Mouse (Mus musculus) midbrain, embryonic 13.5 days (tissue): ENCODE measurements around the gene Arntl2. TPM values are rescaled to one million over a fixed set of nuclear protein-coding genes. Genes with fewer than 3 reads are reported as not detected.

Experiments used
- ATAC-seq: fragments of 200-750 bp; cut with Nextera tagmentation; 2 replicates; pipeline ENCODE4 v1.8.0; 2017; ENCODE audit warnings: mild to moderate bottlenecking, moderate TSS enrichment, moderate library complexity
- H3K27ac ChIP-seq: fragments of 300-500 bp; sonication (generic); 2 replicates; pipeline ENCODE4 v1.5.1; 2015; ENCODE audit warnings: inconsistent platforms, mild to moderate bottlenecking, moderate library complexity
- H3K27me3 ChIP-seq: fragments of 300-500 bp; sonication (generic); 2 replicates; pipeline ENCODE4 v1.6.1; 2015; ENCODE audit warnings: mild to moderate bottlenecking, inconsistent platforms
- H3K36me3 ChIP-seq: fragments of 300-500 bp; sonication (generic); 2 replicates; pipeline ENCODE4 v1.6.1; 2015; ENCODE audit warnings: mild to moderate bottlenecking, inconsistent platforms
- H3K4me1 ChIP-seq: fragments of 300-500 bp; sonication (generic); replicated peaks from 2 replicates; pipeline ENCODE4 v1.6.1; 2015; ENCODE audit warnings: inconsistent platforms
- H3K4me2 ChIP-seq: fragments of 300-500 bp; sonication (generic); replicated peaks from 2 replicates; pipeline ENCODE4 v1.6.1; 2015; ENCODE audit warnings: moderate library complexity, mild to moderate bottlenecking, inconsistent platforms
- H3K4me3 ChIP-seq: fragments of 300-500 bp; sonication (generic); replicated peaks from 2 replicates; pipeline ENCODE4 v1.5.1; 2015; ENCODE audit warnings: mild to moderate bottlenecking, inconsistent platforms
- H3K9ac ChIP-seq: fragments of 300-500 bp; sonication (generic); replicated peaks from 2 replicates; pipeline ENCODE4 v1.6.1; 2015; ENCODE audit warnings: mild to moderate bottlenecking, inconsistent platforms
- H3K9me3 ChIP-seq: fragments of 300-500 bp; sonication (generic); 2 replicates; pipeline ENCODE4 v1.6.1; 2016; ENCODE audit warnings: mild to moderate bottlenecking, inconsistent platforms
- WGBS: fragments of 180-500 bp; shearing (Covaris S2); methylation state at CpG from one replicate; pipeline ENCODE4 v1.1.7; 2015; 5-methylcytosine and 5-hydroxymethylcytosine counted together
- polyA plus RNA-seq: library from polyadenylated mRNA; unstranded; fragments of >200 nt; fragmentation: Nextera tagmentation; extraction: Ambion mirVana; gene quantifications from 2 replicates; pipeline ENCODE4 v1.2.1, GENCODE M21; 2015

Arntl2 gene
- polyA plus RNA-seq = 1.8 and 2.6 TPM in 2 replicates

GRCm38 (mm10) chr6:146795924-146796545, at the start of gene Arntl2:
Gene Arntl2, plus strand, starts transcription at chr6:146796055.
- peaks cover 32% of the 10 kb centered on the region for H3K27me3 ChIP-seq
- peak; percentile 96 for ATAC-seq
- H3K4me2 ChIP-seq = peak within 1 kb of the TSS; percentile 86
- no peaks in the 10 kb centered on the region for H3K9me3 ChIP-seq
- peaks cover 13% of the 10 kb centered on the region for H3K4me1 ChIP-seq
- H3K36me3 ChIP-seq = no peaks in the 10 kb centered on the region
- peak within 1 kb of the TSS; percentile 71 for H3K9ac ChIP-seq
- H3K4me3 ChIP-seq = peak within 1 kb of the TSS; percentile 52
- no peak within 1 kb of the TSS for H3K27ac ChIP-seq
- 2% methylated on average over 36 of the region's 36 CpGs for WGBS

- H3K4me1 ChIP-seq = no peaks in the 10 kb centered on the region
Measured at GRCm38 (mm10) chr6:146746577-146746976, 49.3 kb upstream of the Arntl2 start.

GRCm38 (mm10) chr6:146747057-146747456, 48.8 kb upstream of the Arntl2 start:
- Histone ChIP-seq H3K27me3 (no peaks in the 10 kb centered on the region), H3K4me2 (no peak overlapping the region), H3K36me3 (no peaks in the 10 kb centered on the region), H3K27ac (no peak overlapping the region), H3K4me3 (no peak overlapping the region), H3K9me3 (no peaks in the 10 kb centered on the region), H3K9ac (no peak overlapping the region), H3K4me1 (no peaks in the 10 kb centered on the region)
- no peak for ATAC-seq

More at GRCm38 (mm10) chr6:146746577-146746976, 49.3 kb upstream of the Arntl2 start:
- Histone ChIP-seq H3K9me3 (no peaks in the 10 kb centered on the region), H3K4me3 (no peak overlapping the region), H3K27me3 (no peaks in the 10 kb centered on the region), H3K36me3 (no peaks in the 10 kb centered on the region), H3K27ac (no peak overlapping the region), H3K9ac (no peak overlapping the region), H3K4me2 (no peak overlapping the region)
- no peak for ATAC-seq
- WGBS = 91% methylated on average over 5 of the region's 5 CpGs

- H3K27me3 ChIP-seq = no peaks in the 10 kb centered on the region
- WGBS = 91% methylated on average over 1 of the region's 1 CpGs
- no peak for ATAC-seq
Measured at GRCm38 (mm10) chr6:146748271-146748670, 47.6 kb upstream of the Arntl2 start.

GRCm38 (mm10) chr6:146751671-146752070, 44.2 kb upstream of the Arntl2 start:
- no peak overlapping the region for H3K9ac ChIP-seq

More at GRCm38 (mm10) chr6:146748271-146748670, 47.6 kb upstream of the Arntl2 start:
- Histone ChIP-seq H3K27ac (no peak overlapping the region), H3K36me3 (no peaks in the 10 kb centered on the region), H3K9me3 (no peaks in the 10 kb centered on the region), H3K4me1 (0 out of 2 replicates have a peak, but pooled peaks cover 2% of the 10 kb centered on the region), H3K4me3 (no peak overlapping the region), H3K9ac (no peak overlapping the region), H3K4me2 (no peak overlapping the region)

GRCm38 (mm10) chr6:146752178-146752577, 43.7 kb upstream of the Arntl2 start:
- H3K27ac ChIP-seq = no peak overlapping the region
- H3K4me2 ChIP-seq = no peak overlapping the region
- H3K9ac ChIP-seq = no peak overlapping the region
- WGBS = 88% methylated on average over 2 of the region's 2 CpGs
- ATAC-seq = no peak
- H3K27me3 ChIP-seq = no peaks in the 10 kb centered on the region
- H3K9me3 ChIP-seq = no peaks in the 10 kb centered on the region
- H3K4me3 ChIP-seq = no peak overlapping the region
- H3K4me1 ChIP-seq = peaks cover 3% of the 10 kb centered on the region; the same call in 1 of the 2 replicates
- no peaks in the 10 kb centered on the region for H3K36me3 ChIP-seq

More at GRCm38 (mm10) chr6:146751671-146752070, 44.2 kb upstream of the Arntl2 start:
- H3K27me3 ChIP-seq = no peaks in the 10 kb centered on the region
- no peaks in the 10 kb centered on the region for H3K36me3 ChIP-seq
- H3K27ac ChIP-seq = no peak overlapping the region
- H3K9me3 ChIP-seq = no peaks in the 10 kb centered on the region
- peaks cover 3% of the 10 kb centered on the region; the same call in 1 of the 2 replicates for H3K4me1 ChIP-seq
- H3K4me3 ChIP-seq = no peak overlapping the region
- WGBS = 80% methylated on average over 1 of the region's 1 CpGs
- no peak for ATAC-seq
- H3K4me2 ChIP-seq = no peak overlapping the region

- Histone ChIP-seq H3K4me2 (no peak overlapping the region), H3K4me1 (peaks cover 3% of the 10 kb centered on the region; the same call in 1 of the 2 replicates), H3K9me3 (no peaks in the 10 kb centered on the region), H3K9ac (no peak overlapping the region), H3K4me3 (no peak overlapping the region), H3K27ac (no peak overlapping the region), H3K36me3 (no peaks in the 10 kb centered on the region), H3K27me3 (no peaks in the 10 kb centered on the region)
- WGBS = 44% methylated on average over 1 of the region's 1 CpGs
- ATAC-seq = peak; percentile 75
Measured at GRCm38 (mm10) chr6:146752612-146753011, 43.2 kb upstream of the Arntl2 start.

- Histone ChIP-seq H3K36me3 (no peaks in the 10 kb centered on the region), H3K9me3 (no peaks in the 10 kb centered on the region), H3K4me3 (no peak overlapping the region), H3K27me3 (no peaks in the 10 kb centered on the region), H3K27ac (no peak overlapping the region), H3K4me1 (peaks cover 3% of the 10 kb centered on the region; the same call in 1 of the 2 replicates), H3K9ac (no peak overlapping the region), H3K4me2 (no peak overlapping the region)
- WGBS = 85% methylated on average over 2 of the region's 2 CpGs
- ATAC-seq = no peak
Measured at GRCm38 (mm10) chr6:146753560-146754160, 42.2 kb upstream of the Arntl2 start.

- Histone ChIP-seq H3K36me3 (0 out of 2 replicates have a peak, but pooled peaks cover 1% of the 10 kb centered on the region), H3K4me2 (no peak overlapping the region), H3K9ac (no peak overlapping the region), H3K4me1 (peaks cover 3% of the 10 kb centered on the region; the same call in 1 of the 2 replicates), H3K4me3 (no peak overlapping the region), H3K9me3 (no peaks in the 10 kb centered on the region), H3K27me3 (no peaks in the 10 kb centered on the region), H3K27ac (no peak overlapping the region)
- 91% methylated on average over 2 of the region's 2 CpGs for WGBS
- ATAC-seq = no peak
Measured at GRCm38 (mm10) chr6:146755136-146755535, 40.7 kb upstream of the Arntl2 start.

GRCm38 (mm10) chr6:146755679-146756078, 40.2 kb upstream of the Arntl2 start:
- H3K9me3 ChIP-seq = no peaks in the 10 kb centered on the region
- H3K4me3 ChIP-seq = no peak overlapping the region
- no peak overlapping the region for H3K27ac ChIP-seq
- H3K36me3 ChIP-seq = 0 out of 2 replicates have a peak, but pooled peaks cover 7% of the 10 kb centered on the region
- no peak overlapping the region for H3K4me2 ChIP-seq
- H3K4me1 ChIP-seq = peaks cover 3% of the 10 kb centered on the region; the same call in 1 of the 2 replicates
- no peaks in the 10 kb centered on the region for H3K27me3 ChIP-seq
- ATAC-seq = no peak
- no peak overlapping the region for H3K9ac ChIP-seq
- WGBS = 96% methylated on average over 4 of the region's 4 CpGs

- ATAC-seq = no peak
- Histone ChIP-seq H3K27me3 (no peaks in the 10 kb centered on the region), H3K27ac (no peak overlapping the region), H3K4me3 (no peak overlapping the region), H3K4me1 (no peaks in the 10 kb centered on the region; the same call in 1 of the 2 replicates), H3K36me3 (0 out of 2 replicates have a peak, but pooled peaks cover 7% of the 10 kb centered on the region), H3K4me2 (no peak overlapping the region), H3K9me3 (no peaks in the 10 kb centered on the region), H3K9ac (no peak overlapping the region)
- WGBS = 92% methylated on average over 2 of the region's 2 CpGs
Measured at GRCm38 (mm10) chr6:146759027-146759426, 36.8 kb upstream of the Arntl2 start.

- Histone ChIP-seq H3K36me3 (0 out of 2 replicates have a peak, but pooled peaks cover 7% of the 10 kb centered on the region), H3K27me3 (no peaks in the 10 kb centered on the region), H3K4me1 (no peaks in the 10 kb centered on the region), H3K9me3 (no peaks in the 10 kb centered on the region), H3K9ac (no peak overlapping the region), H3K4me3 (no peak overlapping the region), H3K4me2 (no peak overlapping the region), H3K27ac (no peak overlapping the region)
- WGBS = 92% methylated on average over 2 of the region's 2 CpGs
- ATAC-seq = no peak
Measured at GRCm38 (mm10) chr6:146760022-146760421, 35.8 kb upstream of the Arntl2 start.
